Mouse (Mus musculus) C2C12 (cell line): ENCODE measurements around the gene Rpf2.

Experiments used
- CEBPB ChIP-seq: IDR thresholded peaks from one replicate; pipeline ENCODE4 v1.6.1; 2011; ENCODE audit warnings: low read depth, mild to moderate bottlenecking, control low read depth, moderate library complexity
- CTCF ChIP-seq: IDR thresholded peaks from one replicate; pipeline ENCODE4 v1.5.1; 2011; ENCODE audit not compliant: control insufficient read depth, insufficient read depth, insufficient read length
- MAX ChIP-seq: IDR thresholded peaks from one replicate; pipeline ENCODE4 v1.6.1; 2011; ENCODE audit warnings: mild to moderate bottlenecking, control low read depth
- MYOD1 ChIP-seq: IDR thresholded peaks from one replicate; pipeline ENCODE4 v1.6.1; 2011; ENCODE audit warnings: low read depth; ENCODE audit not compliant: control insufficient read depth, insufficient read length
- MYOG ChIP-seq: IDR thresholded peaks from one replicate; pipeline ENCODE4 v1.6.1; 2011; ENCODE audit not compliant: control insufficient read depth, insufficient read length; ENCODE audit errors: extremely low read depth
- USF1 ChIP-seq: IDR thresholded peaks from one replicate; pipeline ENCODE4 v1.6.1; 2011; ENCODE audit warnings: low read depth, mild to moderate bottlenecking, control low read depth, moderate library complexity

GRCm38 (mm10) chr10:40237826-40238225 lies 9.0 kb downstream of the Rpf2 start:
- no peak for TF ChIP-seq CTCF
- no peak for TF ChIP-seq USF1
- no peak for TF ChIP-seq MYOG
- TF ChIP-seq MYOD1: no peak
- no peak for TF ChIP-seq CEBPB
- no peak for TF ChIP-seq MAX
